Mouse (Mus musculus) embryonic facial prominence, embryonic 11.5 days (tissue): ENCODE measurements at regions not wholly inside any gene's neighbourhood (a gene's known extent, or its start where the extent isn't known, plus 50 kb on each side); places are given as distances from the start of the nearest gene placed in this dataset.

Experiments used
- ATAC-seq: fragments of 200-750 bp; cut with Nextera tagmentation; replicated peaks from 2 replicates; pipeline ENCODE4 v1.8.0; 2017; ENCODE audit warnings: low read depth; ENCODE audit not compliant: insufficient number of reproducible peaks, low FRiP score, low TSS enrichment
- DNase-seq: peaks from one replicate; pipeline ENCODE4 v3.0.0-alpha.2; 2015; ENCODE audit warnings: low spot score
- H3K27ac ChIP-seq: fragments of 300-500 bp; sonication (generic); replicated peaks from 2 replicates; pipeline ENCODE4 v1.5.1; 2014; ENCODE audit warnings: mild to moderate bottlenecking, low read depth, low read length, control low read depth
- H3K27me3 ChIP-seq: fragments of 300-500 bp; sonication (generic); 2 replicates; pipeline ENCODE4 v1.6.1; 2014; ENCODE audit warnings: mild to moderate bottlenecking, low read length, moderate library complexity, mixed read lengths; ENCODE audit not compliant: control insufficient read depth, insufficient read depth
- H3K36me3 ChIP-seq: fragments of 300-500 bp; sonication (generic); replicated peaks from 2 replicates; pipeline ENCODE4 v1.6.1; 2014; ENCODE audit warnings: low read depth, mild to moderate bottlenecking, low read length, moderate library complexity, mixed read lengths; ENCODE audit not compliant: control insufficient read depth, insufficient read depth
- H3K4me1 ChIP-seq: fragments of 300-500 bp; sonication (generic); 2 replicates; pipeline ENCODE4 v1.6.1; 2014; ENCODE audit warnings: low read length, mixed read lengths; ENCODE audit not compliant: control insufficient read depth, insufficient read depth
- H3K4me2 ChIP-seq: fragments of 300-500 bp; sonication (generic); 2 replicates; pipeline ENCODE4 v1.6.1; 2014; ENCODE audit warnings: low read depth, mild to moderate bottlenecking, control low read depth, low read length, moderate library complexity
- H3K4me3 ChIP-seq: fragments of 300-500 bp; sonication (generic); 2 replicates; pipeline ENCODE4 v1.5.1; 2014; ENCODE audit warnings: low read depth, low read length, control low read depth
- H3K9ac ChIP-seq: fragments of 300-500 bp; sonication (generic); replicated peaks from 2 replicates; pipeline ENCODE4 v1.6.1; 2014; ENCODE audit warnings: mild to moderate bottlenecking, control low read depth, low read length
- H3K9me3 ChIP-seq: fragments of 300-500 bp; sonication (generic); replicated peaks from 2 replicates; pipeline ENCODE4 v1.6.1; 2016; ENCODE audit warnings: mild to moderate bottlenecking, low read length, inconsistent platforms, mixed read lengths; ENCODE audit not compliant: control insufficient read depth
- WGBS: fragments of 180-500 bp; shearing (Covaris S2); extraction: QIAGEN DNeasy Blood & Tissue Kit; methylation state at CpG from one replicate; pipeline ENCODE4 v1.1.7; 2014; 5-methylcytosine and 5-hydroxymethylcytosine counted together

- ATAC-seq (no peak), DNase-seq (no peak)
- no peaks in the 10 kb centered on the region for H3K36me3 ChIP-seq
- no peak overlapping the region for H3K27ac ChIP-seq
- 77% methylated on average over 4 of the region's 4 CpGs for WGBS
- no peak overlapping the region for H3K4me2 ChIP-seq
- no peak overlapping the region for H3K9ac ChIP-seq
- H3K9me3 ChIP-seq = no peaks in the 10 kb centered on the region
- no peaks in the 10 kb centered on the region for H3K27me3 ChIP-seq
- H3K4me1 ChIP-seq = no peaks in the 10 kb centered on the region
- no peak overlapping the region for H3K4me3 ChIP-seq
Measured at GRCm38 (mm10) chr7:71708209-71708608, 356.9 kb upstream of the Gm10295 start.

- DNase-seq (no peak), ATAC-seq (no peak)
- 41% methylated on average over 3 of the region's 3 CpGs for WGBS
- Histone ChIP-seq H3K4me1 (no peaks in the 10 kb centered on the region), H3K4me2 (no peak overlapping the region), H3K36me3 (no peaks in the 10 kb centered on the region), H3K9ac (no peak overlapping the region; the same call in 1 of the 2 replicates), H3K27ac (no peak overlapping the region), H3K27me3 (no peaks in the 10 kb centered on the region), H3K4me3 (no peak overlapping the region), H3K9me3 (no peaks in the 10 kb centered on the region)
Measured at GRCm38 (mm10) chr7:71706201-71706600, 354.9 kb upstream of the Gm10295 start.

GRCm38 (mm10) chr7:71705426-71706050 lies 354.3 kb upstream of the Gm10295 start:
- Histone ChIP-seq H3K4me2 (peak overlapping the region; percentile 93), H3K9me3 (no peaks in the 10 kb centered on the region), H3K4me1 (no peaks in the 10 kb centered on the region), H3K4me3 (peak overlapping the region; percentile 52), H3K27me3 (no peaks in the 10 kb centered on the region), H3K9ac (peak overlapping the region; percentile 94), H3K27ac (no peak overlapping the region), H3K36me3 (no peaks in the 10 kb centered on the region)
- DNase-seq (peak; percentile 62), ATAC-seq (peak; percentile 76)
- under 1% methylated on average over 46 of the region's 59 CpGs for WGBS

- Histone ChIP-seq H3K4me3 (no peak overlapping the region), H3K9me3 (no peaks in the 10 kb centered on the region), H3K4me1 (no peaks in the 10 kb centered on the region), H3K27me3 (no peaks in the 10 kb centered on the region), H3K9ac (no peak overlapping the region; the same call in 1 of the 2 replicates), H3K27ac (no peak overlapping the region), H3K4me2 (peak overlapping the region; percentile 93), H3K36me3 (no peaks in the 10 kb centered on the region)
- WGBS = 55% methylated on average over 4 of the region's 4 CpGs
- DNase-seq (peak; percentile 4), ATAC-seq (no peak)
Measured at GRCm38 (mm10) chr7:71704661-71705240, 353.5 kb upstream of the Gm10295 start.
